Mouse (Mus musculus): ENCODE measurements around the gene Tsacc. TPM values are rescaled to one million over a fixed set of nuclear protein-coding genes. Genes with fewer than 3 reads are reported as not detected.
"Not testable (repeated sequence)": the region's sequence is repeated elsewhere in the genome, so short reads cannot be mapped to it uniquely, and the experiment has no call there.

Tsacc gene
- polyA plus RNA-seq, 1 experiment from 2014 or later: 9.0 TPM

- not testable (repeated sequence) for H3K36me3 ChIP-seq (ENCODE audit: control insufficient read depth, insufficient read depth, low read length); ATAC-seq (ENCODE audit: low read depth)
- 77% methylated on average over 7 of the region's 10 CpGs for WGBS
These were observed 8.6 kb downstream of the Tsacc start for GRCm38 (mm10) chr3:88288133-88288713.

GRCm38 (mm10) chr3:88287110-88287509 is 9.7 kb downstream of the Tsacc start, which contains the start of gene Gm38392:
Gene Gm38392 (minus strand): TSS chr3:88287210.
- H3K4me1 ChIP-seq (ENCODE audit: control insufficient read depth, insufficient read depth, low read length): no peaks in the 10 kb centered on the region
- H3K27me3 ChIP-seq (ENCODE audit: control insufficient read depth, insufficient read depth, low read length): no peaks in the 10 kb centered on the region
- WGBS: over 99% methylated on average over 4 of the region's 4 CpGs
- H3K4me2 ChIP-seq (ENCODE audit: low read depth, low read length): no peak within 1 kb of the TSS
- no peak within 1 kb of the TSS for H3K4me3 ChIP-seq (ENCODE audit: low read depth, low read length)
- H3K27ac ChIP-seq (ENCODE audit: low read depth, low read length): no peak within 1 kb of the TSS
- H3K36me3 ChIP-seq (ENCODE audit: control insufficient read depth, insufficient read depth, low read length): no peaks in the 10 kb centered on the region
- no peak for ATAC-seq (ENCODE audit: low read depth)
- H3K9me3 ChIP-seq (ENCODE audit: control insufficient read depth, low read length): no peaks in the 10 kb centered on the region
- H3K9ac ChIP-seq (replicated peaks; ENCODE audit: low read depth, low read length): no peak within 1 kb of the TSS

More at GRCm38 (mm10) chr3:88288133-88288713, 8.6 kb downstream of the Tsacc start:
- H3K9me3 ChIP-seq (ENCODE audit: control insufficient read depth, low read length); H3K4me2 ChIP-seq (ENCODE audit: low read depth, low read length); H3K4me3 ChIP-seq (ENCODE audit: low read depth, low read length); H3K27me3 ChIP-seq (ENCODE audit: control insufficient read depth, insufficient read depth, low read length); H3K27ac ChIP-seq (ENCODE audit: low read depth, low read length); H3K4me1 ChIP-seq (ENCODE audit: control insufficient read depth, insufficient read depth, low read length); H3K9ac ChIP-seq (replicated peaks; ENCODE audit: low read depth, low read length): not testable (repeated sequence)

- not testable (repeated sequence) for H3K4me1 ChIP-seq (ENCODE audit: control insufficient read depth, insufficient read depth, low read length); H3K9ac ChIP-seq (replicated peaks; ENCODE audit: low read depth, low read length); H3K4me2 ChIP-seq (ENCODE audit: low read depth, low read length); ATAC-seq (ENCODE audit: low read depth); H3K27ac ChIP-seq (ENCODE audit: low read depth, low read length); H3K9me3 ChIP-seq (ENCODE audit: control insufficient read depth, low read length); H3K36me3 ChIP-seq (ENCODE audit: control insufficient read depth, insufficient read depth, low read length); H3K27me3 ChIP-seq (ENCODE audit: control insufficient read depth, insufficient read depth, low read length); H3K4me3 ChIP-seq (ENCODE audit: low read depth, low read length)
- WGBS: no CpG with 5 or more reads among the region's 2 CpGs
These were observed 11.3 kb downstream of the Tsacc start for GRCm38 (mm10) chr3:88285565-88285895.

- WGBS: 97% methylated on average over 14 of the region's 14 CpGs
- not testable (repeated sequence) for H3K4me2 ChIP-seq (ENCODE audit: low read depth, low read length); H3K4me3 ChIP-seq (ENCODE audit: low read depth, low read length); H3K36me3 ChIP-seq (ENCODE audit: control insufficient read depth, insufficient read depth, low read length); H3K27ac ChIP-seq (ENCODE audit: low read depth, low read length); H3K9me3 ChIP-seq (ENCODE audit: control insufficient read depth, low read length); H3K4me1 ChIP-seq (ENCODE audit: control insufficient read depth, insufficient read depth, low read length); H3K27me3 ChIP-seq (ENCODE audit: control insufficient read depth, insufficient read depth, low read length); H3K9ac ChIP-seq (replicated peaks; ENCODE audit: low read depth, low read length); ATAC-seq (ENCODE audit: low read depth)
These were observed 11.8 kb downstream of the Tsacc start for GRCm38 (mm10) chr3:88284815-88285564.

GRCm38 (mm10) chr3:88281141-88281916 is 15.5 kb downstream of the Tsacc start:
- H3K9me3 ChIP-seq (ENCODE audit: control insufficient read depth, low read length); ATAC-seq (ENCODE audit: low read depth); H3K27ac ChIP-seq (ENCODE audit: low read depth, low read length); H3K4me3 ChIP-seq (ENCODE audit: low read depth, low read length); H3K4me2 ChIP-seq (ENCODE audit: low read depth, low read length); H3K9ac ChIP-seq (replicated peaks; ENCODE audit: low read depth, low read length); H3K4me1 ChIP-seq (ENCODE audit: control insufficient read depth, insufficient read depth, low read length); H3K36me3 ChIP-seq (ENCODE audit: control insufficient read depth, insufficient read depth, low read length); H3K27me3 ChIP-seq (ENCODE audit: control insufficient read depth, insufficient read depth, low read length): not testable (repeated sequence)
- WGBS: 67% methylated on average over 11 of the region's 11 CpGs

GRCm38 (mm10) chr3:88280035-88280434 is 16.8 kb downstream of the Tsacc start:
- no peak overlapping the region for H3K27ac ChIP-seq (ENCODE audit: low read depth, low read length)
- no peaks in the 10 kb centered on the region for H3K36me3 ChIP-seq (ENCODE audit: control insufficient read depth, insufficient read depth, low read length)
- H3K27me3 ChIP-seq (ENCODE audit: control insufficient read depth, insufficient read depth, low read length): no peaks in the 10 kb centered on the region
- no peak for ATAC-seq (ENCODE audit: low read depth)
- H3K4me2 ChIP-seq (ENCODE audit: low read depth, low read length): no peak overlapping the region
- WGBS: 92% methylated on average over 2 of the region's 2 CpGs
- no peaks in the 10 kb centered on the region for H3K4me1 ChIP-seq (ENCODE audit: control insufficient read depth, insufficient read depth, low read length)
- H3K9me3 ChIP-seq (ENCODE audit: control insufficient read depth, low read length): no peaks in the 10 kb centered on the region
- H3K9ac ChIP-seq (replicated peaks; ENCODE audit: low read depth, low read length): no peak overlapping the region
- H3K4me3 ChIP-seq (ENCODE audit: low read depth, low read length): no peak overlapping the region

GRCm38 (mm10) chr3:88276529-88277143 is 20.2 kb downstream of the Tsacc start:
- WGBS: 50% methylated on average over 7 of the region's 7 CpGs
- no peak overlapping the region for H3K27ac ChIP-seq (ENCODE audit: low read depth, low read length)
- no peaks in the 10 kb centered on the region for H3K9me3 ChIP-seq (ENCODE audit: control insufficient read depth, low read length)
- H3K4me3 ChIP-seq (ENCODE audit: low read depth, low read length): no peak overlapping the region
- H3K27me3 ChIP-seq (ENCODE audit: control insufficient read depth, insufficient read depth, low read length): no peaks in the 10 kb centered on the region
- no peak overlapping the region for H3K9ac ChIP-seq (replicated peaks; ENCODE audit: low read depth, low read length)
- no peak overlapping the region for H3K4me2 ChIP-seq (ENCODE audit: low read depth, low read length)
- no peaks in the 10 kb centered on the region for H3K36me3 ChIP-seq (ENCODE audit: control insufficient read depth, insufficient read depth, low read length)
- H3K4me1 ChIP-seq (ENCODE audit: control insufficient read depth, insufficient read depth, low read length): no peaks in the 10 kb centered on the region
- ATAC-seq (ENCODE audit: low read depth): no peak

- Histone ChIP-seq H3K4me2 (ENCODE audit: low read depth, low read length) (no peak overlapping the region), H3K27ac (ENCODE audit: low read depth, low read length) (no peak overlapping the region), H3K9me3 (ENCODE audit: control insufficient read depth, low read length) (no peaks in the 10 kb centered on the region), H3K4me3 (ENCODE audit: low read depth, low read length) (no peak overlapping the region), H3K9ac (replicated peaks; ENCODE audit: low read depth, low read length) (no peak overlapping the region), H3K4me1 (ENCODE audit: control insufficient read depth, insufficient read depth, low read length) (no peaks in the 10 kb centered on the region), H3K36me3 (ENCODE audit: control insufficient read depth, insufficient read depth, low read length) (no peaks in the 10 kb centered on the region), H3K27me3 (ENCODE audit: control insufficient read depth, insufficient read depth, low read length) (no peaks in the 10 kb centered on the region)
- 75% methylated on average over 2 of the region's 2 CpGs for WGBS
- ATAC-seq (ENCODE audit: low read depth): no peak
These were observed 20.7 kb downstream of the Tsacc start for GRCm38 (mm10) chr3:88276121-88276520.

- Histone ChIP-seq H3K9me3 (ENCODE audit: control insufficient read depth, low read length) (no peaks in the 10 kb centered on the region), H3K4me3 (ENCODE audit: low read depth, low read length) (no peak overlapping the region), H3K4me2 (ENCODE audit: low read depth, low read length) (no peak overlapping the region), H3K36me3 (ENCODE audit: control insufficient read depth, insufficient read depth, low read length) (no peaks in the 10 kb centered on the region), H3K4me1 (ENCODE audit: control insufficient read depth, insufficient read depth, low read length) (no peaks in the 10 kb centered on the region), H3K9ac (replicated peaks; ENCODE audit: low read depth, low read length) (no peak overlapping the region), H3K27me3 (ENCODE audit: control insufficient read depth, insufficient read depth, low read length) (no peaks in the 10 kb centered on the region), H3K27ac (ENCODE audit: low read depth, low read length) (no peak overlapping the region)
- WGBS: 96% methylated on average over 4 of the region's 4 CpGs
- no peak for ATAC-seq (ENCODE audit: low read depth)
These were observed 22.8 kb downstream of the Tsacc start for GRCm38 (mm10) chr3:88274002-88274401.

Measured in neural tube, embryonic 14.5 days (tissue).